Mouse (Mus musculus): ENCODE measurements around the gene Gramd1b. TPM values are rescaled to one million over a fixed set of nuclear protein-coding genes. Genes with fewer than 3 reads are reported as not detected.

Gene Gramd1b
- polyA plus RNA-seq, 1 experiment from 2014 or later: 2.1 TPM

- H3K4me1 ChIP-seq (replicated peaks; ENCODE audit: control insufficient read depth, insufficient read depth, low read length): no peaks in the 10 kb centered on the region
- no peak overlapping the region for H3K4me3 ChIP-seq (ENCODE audit: low read depth, low read length)
- no peak overlapping the region for H3K27ac ChIP-seq (ENCODE audit: low read depth, low read length)
- no peak for ATAC-seq (replicated peaks; ENCODE audit: low FRiP score)
- 91% methylated on average over 5 of the region's 5 CpGs for WGBS
- no peak overlapping the region for H3K9ac ChIP-seq (ENCODE audit: low read depth, low read length)
- no peaks in the 10 kb centered on the region for H3K27me3 ChIP-seq (replicated peaks; ENCODE audit: control insufficient read depth, insufficient read depth, low read length)
- H3K36me3 ChIP-seq (ENCODE audit: control insufficient read depth, insufficient read depth, low read length): no peaks in the 10 kb centered on the region
- H3K4me2 ChIP-seq: no peak overlapping the region
- DNase-seq (ENCODE audit: low spot score): no peak
- no peaks in the 10 kb centered on the region for H3K9me3 ChIP-seq (ENCODE audit: control insufficient read depth, low read length)
These were observed 112.4 kb downstream of the Gramd1b start for GRCm38 (mm10) chr9:40418803-40419202.

GRCm38 (mm10) chr9:40416150-40416549 lies 115.0 kb downstream of the Gramd1b start:
- no peak overlapping the region for H3K27ac ChIP-seq (ENCODE audit: low read depth, low read length)
- no peaks in the 10 kb centered on the region; the same call in 1 of the 2 replicates for H3K36me3 ChIP-seq (ENCODE audit: control insufficient read depth, insufficient read depth, low read length)
- no peak overlapping the region for H3K9ac ChIP-seq (ENCODE audit: low read depth, low read length)
- no peak for DNase-seq (ENCODE audit: low spot score)
- no peaks in the 10 kb centered on the region for H3K4me1 ChIP-seq (replicated peaks; ENCODE audit: control insufficient read depth, insufficient read depth, low read length)
- H3K4me2 ChIP-seq: no peak overlapping the region
- no peak for ATAC-seq (replicated peaks; ENCODE audit: low FRiP score)
- 78% methylated on average over 7 of the region's 7 CpGs for WGBS
- no peaks in the 10 kb centered on the region for H3K27me3 ChIP-seq (replicated peaks; ENCODE audit: control insufficient read depth, insufficient read depth, low read length)
- no peak overlapping the region for H3K4me3 ChIP-seq (ENCODE audit: low read depth, low read length)
- H3K9me3 ChIP-seq (ENCODE audit: control insufficient read depth, low read length): no peaks in the 10 kb centered on the region

GRCm38 (mm10) chr9:40414904-40415766 lies 116.0 kb downstream of the Gramd1b start:
- H3K9me3 ChIP-seq (ENCODE audit: control insufficient read depth, low read length): no peaks in the 10 kb centered on the region
- no peaks in the 10 kb centered on the region for H3K4me1 ChIP-seq (replicated peaks; ENCODE audit: control insufficient read depth, insufficient read depth, low read length)
- H3K27ac ChIP-seq (ENCODE audit: low read depth, low read length): no peak overlapping the region
- DNase-seq (ENCODE audit: low spot score) (peak; percentile 57), ATAC-seq (replicated peaks; ENCODE audit: low FRiP score) (peak; percentile 63)
- H3K4me3 ChIP-seq (ENCODE audit: low read depth, low read length): peak overlapping the region; percentile 61
- H3K4me2 ChIP-seq: peak overlapping the region; percentile 71
- no peaks in the 10 kb centered on the region; the same call in 1 of the 2 replicates for H3K36me3 ChIP-seq (ENCODE audit: control insufficient read depth, insufficient read depth, low read length)
- H3K9ac ChIP-seq (ENCODE audit: low read depth, low read length): peak overlapping the region; percentile 56
- H3K27me3 ChIP-seq (replicated peaks; ENCODE audit: control insufficient read depth, insufficient read depth, low read length): no peaks in the 10 kb centered on the region
- 30% methylated on average over 18 of the region's 18 CpGs for WGBS

- peak; percentile 70 for DNase-seq (ENCODE audit: low spot score)
- H3K36me3 ChIP-seq (ENCODE audit: control insufficient read depth, insufficient read depth, low read length): no peaks in the 10 kb centered on the region; the same call in 1 of the 2 replicates
- H3K27ac ChIP-seq (ENCODE audit: low read depth, low read length): no peak overlapping the region
- peak overlapping the region; percentile 71 for H3K4me2 ChIP-seq
- H3K9me3 ChIP-seq (ENCODE audit: control insufficient read depth, low read length): no peaks in the 10 kb centered on the region
- H3K4me1 ChIP-seq (replicated peaks; ENCODE audit: control insufficient read depth, insufficient read depth, low read length): no peaks in the 10 kb centered on the region
- WGBS: 3% methylated on average over 15 of the region's 15 CpGs
- H3K9ac ChIP-seq (ENCODE audit: low read depth, low read length): peak overlapping the region; percentile 56
- peak; percentile 81 for ATAC-seq (replicated peaks; ENCODE audit: low FRiP score)
- H3K27me3 ChIP-seq (replicated peaks; ENCODE audit: control insufficient read depth, insufficient read depth, low read length): no peaks in the 10 kb centered on the region
- H3K4me3 ChIP-seq (ENCODE audit: low read depth, low read length): peak overlapping the region; percentile 61
These were observed 116.7 kb downstream of the Gramd1b start for GRCm38 (mm10) chr9:40414498-40414903.

GRCm38 (mm10) chr9:40413601-40414000 lies 117.6 kb downstream of the Gramd1b start:
- no peak overlapping the region for H3K4me2 ChIP-seq
- no peak for DNase-seq (ENCODE audit: low spot score)
- 72% methylated on average over 4 of the region's 4 CpGs for WGBS
- no peak overlapping the region for H3K4me3 ChIP-seq (ENCODE audit: low read depth, low read length)
- H3K4me1 ChIP-seq (replicated peaks; ENCODE audit: control insufficient read depth, insufficient read depth, low read length): no peaks in the 10 kb centered on the region
- H3K27me3 ChIP-seq (replicated peaks; ENCODE audit: control insufficient read depth, insufficient read depth, low read length): no peaks in the 10 kb centered on the region
- no peaks in the 10 kb centered on the region; the same call in 1 of the 2 replicates for H3K36me3 ChIP-seq (ENCODE audit: control insufficient read depth, insufficient read depth, low read length)
- no peaks in the 10 kb centered on the region for H3K9me3 ChIP-seq (ENCODE audit: control insufficient read depth, low read length)
- H3K27ac ChIP-seq (ENCODE audit: low read depth, low read length): no peak overlapping the region
- no peak overlapping the region for H3K9ac ChIP-seq (ENCODE audit: low read depth, low read length)
- no peak for ATAC-seq (replicated peaks; ENCODE audit: low FRiP score)

- no peaks in the 10 kb centered on the region for H3K27me3 ChIP-seq (replicated peaks; ENCODE audit: control insufficient read depth, insufficient read depth, low read length)
- H3K36me3 ChIP-seq (ENCODE audit: control insufficient read depth, insufficient read depth, low read length): no peaks in the 10 kb centered on the region; the same call in 1 of the 2 replicates
- ATAC-seq (replicated peaks; ENCODE audit: low FRiP score): no peak
- H3K9ac ChIP-seq (ENCODE audit: low read depth, low read length): no peak overlapping the region
- H3K27ac ChIP-seq (ENCODE audit: low read depth, low read length): no peak overlapping the region
- H3K4me1 ChIP-seq (replicated peaks; ENCODE audit: control insufficient read depth, insufficient read depth, low read length): no peaks in the 10 kb centered on the region
- H3K9me3 ChIP-seq (ENCODE audit: control insufficient read depth, low read length): no peaks in the 10 kb centered on the region
- no peak for DNase-seq (ENCODE audit: low spot score)
- WGBS: 93% methylated on average over 14 of the region's 14 CpGs
- H3K4me3 ChIP-seq (ENCODE audit: low read depth, low read length): no peak overlapping the region
- no peak overlapping the region for H3K4me2 ChIP-seq
These were observed 118.3 kb downstream of the Gramd1b start for GRCm38 (mm10) chr9:40412931-40413330.

- Histone ChIP-seq H3K9ac (ENCODE audit: low read depth, low read length) (no peak overlapping the region), H3K27ac (ENCODE audit: low read depth, low read length) (no peak overlapping the region), H3K4me1 (replicated peaks; ENCODE audit: control insufficient read depth, insufficient read depth, low read length) (no peaks in the 10 kb centered on the region), H3K4me2 (no peak overlapping the region), H3K36me3 (ENCODE audit: control insufficient read depth, insufficient read depth, low read length) (no peaks in the 10 kb centered on the region; the same call in 1 of the 2 replicates), H3K4me3 (ENCODE audit: low read depth, low read length) (no peak overlapping the region), H3K27me3 (replicated peaks; ENCODE audit: control insufficient read depth, insufficient read depth, low read length) (no peaks in the 10 kb centered on the region), H3K9me3 (ENCODE audit: control insufficient read depth, low read length) (no peaks in the 10 kb centered on the region)
- WGBS: 89% methylated on average over 4 of the region's 4 CpGs
- ATAC-seq (replicated peaks; ENCODE audit: low FRiP score) (no peak), DNase-seq (ENCODE audit: low spot score) (no peak)
These were observed 118.9 kb downstream of the Gramd1b start for GRCm38 (mm10) chr9:40412246-40412645.

- H3K4me2 ChIP-seq: no peak overlapping the region
- ATAC-seq (replicated peaks; ENCODE audit: low FRiP score) (no peak), DNase-seq (ENCODE audit: low spot score) (no peak)
- no peaks in the 10 kb centered on the region for H3K9me3 ChIP-seq (ENCODE audit: control insufficient read depth, low read length)
- no peak overlapping the region for H3K9ac ChIP-seq (ENCODE audit: low read depth, low read length)
- no peak overlapping the region for H3K27ac ChIP-seq (ENCODE audit: low read depth, low read length)
- 92% methylated on average over 3 of the region's 3 CpGs for WGBS
- no peaks in the 10 kb centered on the region for H3K27me3 ChIP-seq (replicated peaks; ENCODE audit: control insufficient read depth, insufficient read depth, low read length)
- no peaks in the 10 kb centered on the region; the same call in 1 of the 2 replicates for H3K36me3 ChIP-seq (ENCODE audit: control insufficient read depth, insufficient read depth, low read length)
- no peak overlapping the region for H3K4me3 ChIP-seq (ENCODE audit: low read depth, low read length)
- H3K4me1 ChIP-seq (replicated peaks; ENCODE audit: control insufficient read depth, insufficient read depth, low read length): no peaks in the 10 kb centered on the region
These were observed 120.3 kb downstream of the Gramd1b start for GRCm38 (mm10) chr9:40410895-40411294.

- no peak overlapping the region for H3K9ac ChIP-seq (ENCODE audit: low read depth, low read length)
- no peak overlapping the region for H3K27ac ChIP-seq (ENCODE audit: low read depth, low read length)
- no peak overlapping the region for H3K4me2 ChIP-seq
- DNase-seq (ENCODE audit: low spot score) (no peak), ATAC-seq (replicated peaks; ENCODE audit: low FRiP score) (no peak)
- no peaks in the 10 kb centered on the region for H3K27me3 ChIP-seq (replicated peaks; ENCODE audit: control insufficient read depth, insufficient read depth, low read length)
- WGBS: 46% methylated on average over 2 of the region's 2 CpGs
- H3K9me3 ChIP-seq (ENCODE audit: control insufficient read depth, low read length): no peaks in the 10 kb centered on the region
- H3K36me3 ChIP-seq (ENCODE audit: control insufficient read depth, insufficient read depth, low read length): no peaks in the 10 kb centered on the region; the same call in 1 of the 2 replicates
- no peak overlapping the region for H3K4me3 ChIP-seq (ENCODE audit: low read depth, low read length)
- no peaks in the 10 kb centered on the region for H3K4me1 ChIP-seq (replicated peaks; ENCODE audit: control insufficient read depth, insufficient read depth, low read length)
These were observed 122.1 kb downstream of the Gramd1b start for GRCm38 (mm10) chr9:40409071-40409470.

Measured in liver, embryonic 11.5 days (tissue).